Mouse (Mus musculus) adrenal gland, adult 2 months (tissue): ENCODE measurements around the gene Cacna1d. TPM values are rescaled to one million over a fixed set of nuclear protein-coding genes. Genes with fewer than 3 reads are reported as not detected.
A peak's percentile ranks its signal among the peaks of the same experiment; 100 is the strongest.

Experiments
- DNase-seq: peaks from one replicate; pipeline ENCODE4 v3.0.0; 2021
- polyA plus RNA-seq: library from polyadenylated mRNA; depleted of rRNA; stranded (reverse); fragments of >200 nt; gene quantifications from 2 replicates; pipeline ENCODE4 v1.2.3, GENCODE M21; 2012; rRNA removed
- total RNA-seq, 2 experiments: library from RNA; stranded (reverse); gene quantifications; 2 replicates each; pipeline ENCODE4 v1.2.3; 2021

Gene Cacna1d
- total and polyA plus RNA-seq, 3 experiments, result 8.4 to 12.7 (median 10.7) TPM

- no peak for DNase-seq
Observed at GRCm38 (mm10) chr14:30018846-30019245, 472.4 kb downstream of the Cacna1d start.

- DNase-seq, result peak; percentile 35
Observed at GRCm38 (mm10) chr14:30018463-30018801, 472.8 kb downstream of the Cacna1d start.

- no peak for DNase-seq
Observed at GRCm38 (mm10) chr14:30017794-30018462, 473.3 kb downstream of the Cacna1d start.

GRCm38 (mm10) chr14:30016666-30017065 is 474.6 kb downstream of the Cacna1d start:
- DNase-seq, result no peak

GRCm38 (mm10) chr14:30015008-30015407 is 476.2 kb downstream of the Cacna1d start:
- no peak for DNase-seq

GRCm38 (mm10) chr14:30014487-30014886 is 476.8 kb downstream of the Cacna1d start:
- DNase-seq, result no peak

- peak; percentile 51 for DNase-seq
Observed at GRCm38 (mm10) chr14:30011886-30012560, 479.2 kb downstream of the Cacna1d start.

GRCm38 (mm10) chr14:30009864-30010560 is 481.2 kb downstream of the Cacna1d start:
- peak; percentile 50 for DNase-seq

- DNase-seq, result peak; percentile 85
Observed at GRCm38 (mm10) chr14:30008733-30009575, 482.3 kb downstream of the Cacna1d start, which contains the start of the genes Il17rb and Chdh. TSS of gene Il17rb (minus strand) at chr14:30008896. TSS of gene Chdh (plus strand) at chr14:30009023.

- DNase-seq, result no peak
Observed at GRCm38 (mm10) chr14:29999475-29999811, 491.8 kb downstream of the Cacna1d start.

- no peak for DNase-seq
Observed at GRCm38 (mm10) chr14:29998747-29999474, 492.3 kb downstream of the Cacna1d start.

- no peak for DNase-seq
Observed at GRCm38 (mm10) chr14:29997345-29997744, 493.9 kb downstream of the Cacna1d start.

- no peak for DNase-seq
Observed at GRCm38 (mm10) chr14:29996000-29996751, 495.1 kb downstream of the Cacna1d start.

- DNase-seq, result no peak
Observed at GRCm38 (mm10) chr14:29994976-29995375, 496.3 kb downstream of the Cacna1d start.

Other genes with a start within 250 kb of the Cacna1d start
- 10 to 100 TPM; 20.6 to 30.1 TPM for gene Dcp1a, start 11.9 kb downstream of the Cacna1d start, total RNA-seq
- 33.1 and 39.0 TPM in 2 replicates for gene Dcp1a, start 11.9 kb downstream of the Cacna1d start, polyA plus RNA-seq
- 1,000 to 10,000 TPM in 1 of 2 experiments, 100 to 1,000 TPM in 1; 736 to 1,496 TPM for gene Tkt, start 56.9 kb upstream of the Cacna1d start, total RNA-seq
- gene Tkt, start 56.9 kb upstream of the Cacna1d start, polyA plus RNA-seq, result 1,206 and 1,589 TPM in 2 replicates
- gene Prkcd, start 134.8 kb upstream of the Cacna1d start, total RNA-seq, result 100 to 1,000 TPM in 1 of 2 experiments, 10 to 100 TPM in 1; 83.4 to 367 TPM
- gene Prkcd, start 134.8 kb upstream of the Cacna1d start, polyA plus RNA-seq, result 266 and 407 TPM in 2 replicates
- 10 to 100 TPM; 24.7 to 25.4 TPM for gene Rft1, start 162.9 kb upstream of the Cacna1d start, total RNA-seq
- gene Rft1, start 162.9 kb upstream of the Cacna1d start, polyA plus RNA-seq, result 16.3 and 17.1 TPM in 2 replicates
- gene Sfmbt1, start 223.4 kb upstream of the Cacna1d start, total RNA-seq, result 10 to 100 TPM; 20.9 to 27.0 TPM
- gene Sfmbt1, start 223.4 kb upstream of the Cacna1d start, polyA plus RNA-seq, result 0.66 and 0.81 TPM in 2 replicates